Mouse (Mus musculus) hindbrain, embryonic 14.5 days (tissue): ENCODE measurements around the gene Cep70. TPM values are rescaled to one million over a fixed set of nuclear protein-coding genes. Genes with fewer than 3 reads are reported as not detected.

Source experiments
- ATAC-seq: fragments of 200-750 bp; cut with Nextera tagmentation; 2 replicates; pipeline ENCODE4 v1.8.0; 2017; ENCODE audit warnings: moderate number of reproducible peaks, mild to moderate bottlenecking, moderate TSS enrichment, moderate library complexity; ENCODE audit not compliant: low FRiP score
- DNase-seq: peaks from one replicate; pipeline ENCODE4 v3.0.0-alpha.2; 2015; ENCODE audit warnings: low spot score
- H3K27ac ChIP-seq: fragments of 300-500 bp; sonication (generic); 2 replicates; pipeline ENCODE4 v1.5.1; 2014; ENCODE audit warnings: mild to moderate bottlenecking, moderate library complexity
- H3K27me3 ChIP-seq: fragments of 300-500 bp; sonication (generic); 2 replicates; pipeline ENCODE4 v1.6.1; 2014; ENCODE audit warnings: mild to moderate bottlenecking, low read length, mixed read lengths; ENCODE audit not compliant: control insufficient read depth, insufficient read depth
- H3K36me3 ChIP-seq: fragments of 300-500 bp; sonication (generic); replicated peaks from 2 replicates; pipeline ENCODE4 v1.6.1; 2014; ENCODE audit not compliant: control insufficient read depth, insufficient read depth
- H3K4me1 ChIP-seq: fragments of 300-500 bp; sonication (generic); replicated peaks from 2 replicates; pipeline ENCODE4 v1.6.1; 2014; ENCODE audit warnings: antibody characterized with exemption, low read length, mixed read lengths; ENCODE audit not compliant: control insufficient read depth, insufficient read depth
- H3K4me2 ChIP-seq: fragments of 300-500 bp; sonication (generic); replicated peaks from 2 replicates; pipeline ENCODE4 v1.6.1; 2014; ENCODE audit warnings: mild to moderate bottlenecking, moderate library complexity
- H3K4me3 ChIP-seq: fragments of 300-500 bp; sonication (generic); replicated peaks from 2 replicates; pipeline ENCODE4 v1.5.1; 2014; ENCODE audit warnings: mild to moderate bottlenecking, low read length
- H3K9ac ChIP-seq: fragments of 300-500 bp; sonication (generic); 2 replicates; pipeline ENCODE4 v1.6.1; 2014
- H3K9me3 ChIP-seq: fragments of 300-500 bp; sonication (generic); 2 replicates; pipeline ENCODE4 v1.6.1; 2016; ENCODE audit warnings: low read length; ENCODE audit not compliant: control insufficient read depth
- WGBS: fragments of 180-500 bp; shearing (Covaris S2); extraction: QIAGEN DNeasy Blood & Tissue Kit; methylation state at CpG from one replicate; pipeline ENCODE4 v1.1.7; 2014; 5-methylcytosine and 5-hydroxymethylcytosine counted together
- polyA plus RNA-seq: library from polyadenylated mRNA; unstranded; fragments of >200 nt; fragmentation: Nextera tagmentation; extraction: Ambion mirVana; gene quantifications from 2 replicates; pipeline ENCODE4 v1.2.1, GENCODE M21; 2014

The Cep70 gene
- polyA plus RNA-seq, 1 experiment from 2014 or later = 55.0 TPM

- 93% methylated on average over 4 of the region's 4 CpGs for WGBS
- no peak for DNase-seq
- Histone ChIP-seq H3K36me3 (no peaks in the 10 kb centered on the region), H3K9me3 (no peaks in the 10 kb centered on the region), H3K27ac (no peak overlapping the region), H3K4me1 (no peaks in the 10 kb centered on the region), H3K4me2 (no peak overlapping the region), H3K27me3 (no peaks in the 10 kb centered on the region), H3K4me3 (no peak overlapping the region), H3K9ac (no peak overlapping the region)
- ATAC-seq = no peak
Observed at GRCm38 (mm10) chr9:99336538-99336937, 93.4 kb downstream of the Cep70 start.

GRCm38 (mm10) chr9:99338293-99338692, 95.1 kb downstream of the Cep70 start:
- Histone ChIP-seq H3K9ac (no peak overlapping the region), H3K27ac (no peak overlapping the region), H3K36me3 (no peaks in the 10 kb centered on the region), H3K4me1 (no peaks in the 10 kb centered on the region), H3K9me3 (no peaks in the 10 kb centered on the region), H3K4me3 (no peak overlapping the region), H3K4me2 (no peak overlapping the region), H3K27me3 (no peaks in the 10 kb centered on the region)
- no peak for ATAC-seq
- no peak for DNase-seq
- WGBS = 100% methylated on average over 1 of the region's 1 CpGs

DNA sequence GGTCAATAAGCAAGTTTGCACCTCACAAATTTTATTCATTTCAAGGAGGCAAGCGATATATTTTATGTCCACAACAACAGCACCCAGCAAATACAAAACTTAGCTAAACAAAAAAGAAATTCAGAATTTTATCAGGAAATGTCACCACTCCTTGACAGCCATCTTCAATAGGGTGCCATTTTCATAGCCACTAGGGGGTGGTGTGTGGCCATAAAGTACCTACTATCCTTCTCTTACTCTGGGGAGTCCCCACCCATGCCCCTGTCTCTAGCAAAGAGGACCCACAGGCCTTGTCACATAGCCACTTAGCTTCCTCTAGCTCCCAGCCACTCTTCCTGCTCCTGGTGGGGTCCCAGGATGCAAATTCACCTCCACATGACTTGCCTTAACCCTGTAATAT, 96.0 kb downstream of the Cep70 start:
- no peaks in the 10 kb centered on the region for H3K27me3 ChIP-seq
- H3K4me1 ChIP-seq = no peaks in the 10 kb centered on the region
- H3K4me3 ChIP-seq = no peak overlapping the region
- no peaks in the 10 kb centered on the region for H3K36me3 ChIP-seq
- H3K9ac ChIP-seq = no peak overlapping the region
- DNase-seq = no peak
- ATAC-seq = no peak
- WGBS = 81% methylated on average over 1 of the region's 1 CpGs
- no peak overlapping the region for H3K27ac ChIP-seq
- no peaks in the 10 kb centered on the region for H3K9me3 ChIP-seq
- H3K4me2 ChIP-seq = no peak overlapping the region

GRCm38 (mm10) chr9:99340126-99340525, 97.0 kb downstream of the Cep70 start:
- DNase-seq (no peak), ATAC-seq (no peak)
- Histone ChIP-seq H3K9me3 (no peaks in the 10 kb centered on the region), H3K4me2 (no peak overlapping the region), H3K4me1 (no peaks in the 10 kb centered on the region), H3K27me3 (no peaks in the 10 kb centered on the region), H3K27ac (no peak overlapping the region), H3K36me3 (no peaks in the 10 kb centered on the region), H3K9ac (no peak overlapping the region), H3K4me3 (no peak overlapping the region)
- 67% methylated on average over 12 of the region's 12 CpGs for WGBS

DNA sequence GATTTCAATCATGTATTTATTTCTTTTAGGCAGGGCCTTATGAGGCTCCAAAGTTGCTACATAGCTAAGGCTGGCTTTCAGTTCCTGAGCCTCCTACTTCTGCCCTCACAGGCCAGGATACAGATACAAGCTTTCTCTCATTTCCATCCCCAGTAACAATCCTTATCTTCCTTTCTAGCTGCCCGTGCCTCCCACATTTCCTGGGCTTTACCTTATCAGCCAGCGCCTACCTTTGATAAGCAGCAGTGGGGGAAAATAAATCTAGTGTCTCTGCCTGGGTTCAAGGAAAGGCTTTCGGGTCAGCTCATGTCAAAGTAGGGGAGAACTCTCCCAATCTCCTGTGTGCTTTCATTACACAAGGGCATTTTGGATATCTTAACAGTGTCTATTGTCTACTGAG, 98.4 kb downstream of the Cep70 start:
- Histone ChIP-seq H3K27me3 (no peaks in the 10 kb centered on the region), H3K4me2 (no peak overlapping the region), H3K36me3 (no peaks in the 10 kb centered on the region), H3K9me3 (no peaks in the 10 kb centered on the region), H3K9ac (no peak overlapping the region), H3K4me3 (no peak overlapping the region), H3K27ac (no peak overlapping the region), H3K4me1 (no peaks in the 10 kb centered on the region)
- WGBS = 86% methylated on average over 3 of the region's 3 CpGs
- no peak for DNase-seq
- ATAC-seq = no peak

- DNase-seq (peak; percentile 59), ATAC-seq (peak; percentile 62; the same call in 1 of the 2 replicates)
- Histone ChIP-seq H3K4me3 (no peak overlapping the region), H3K9me3 (no peaks in the 10 kb centered on the region), H3K4me2 (no peak overlapping the region), H3K9ac (no peak overlapping the region), H3K27ac (no peak overlapping the region), H3K36me3 (no peaks in the 10 kb centered on the region), H3K4me1 (no peaks in the 10 kb centered on the region), H3K27me3 (no peaks in the 10 kb centered on the region)
- 32% methylated on average over 4 of the region's 4 CpGs for WGBS
Observed at GRCm38 (mm10) chr9:99345351-99345792, 102.2 kb downstream of the Cep70 start.

Other genes starting within 250 kb of the Cep70 start
- 0.13 and 0.20 TPM in 2 replicates for gene Gm1123, start 207.7 kb upstream of the Cep70 start, polyA plus RNA-seq
- 3.8 and 4.3 TPM in 2 replicates for gene Pik3cb, start 102.7 kb upstream of the Cep70 start, polyA plus RNA-seq
- not detected in 2 replicates for gene Faiml, start 6.1 kb upstream of the Cep70 start, polyA plus RNA-seq
- gene Esyt3, start 115.2 kb downstream of the Cep70 start, polyA plus RNA-seq = 0.76 and 1.1 TPM in 2 replicates
- 55.3 and 62.9 TPM in 2 replicates for gene Mras, start 194.0 kb downstream of the Cep70 start, polyA plus RNA-seq
- gene Nme9, start 208.1 kb downstream of the Cep70 start, polyA plus RNA-seq = 0.61 and 1.5 TPM in 2 replicates